Mouse (Mus musculus) liver, postnatal 0 days (tissue): ENCODE measurements around the gene Fbn1.

Source experiments
- CTCF ChIP-seq: sonication (generic); IDR thresholded peaks from 2 replicates; pipeline ENCODE4 v1.5.1; 2016; ENCODE audit warnings: antibody characterized with exemption, low read depth
- EP300 ChIP-seq: IDR thresholded peaks from 2 replicates; pipeline ENCODE4 v1.6.1; 2016; ENCODE audit warnings: antibody characterized with exemption, low read depth, mild to moderate bottlenecking

DNA sequence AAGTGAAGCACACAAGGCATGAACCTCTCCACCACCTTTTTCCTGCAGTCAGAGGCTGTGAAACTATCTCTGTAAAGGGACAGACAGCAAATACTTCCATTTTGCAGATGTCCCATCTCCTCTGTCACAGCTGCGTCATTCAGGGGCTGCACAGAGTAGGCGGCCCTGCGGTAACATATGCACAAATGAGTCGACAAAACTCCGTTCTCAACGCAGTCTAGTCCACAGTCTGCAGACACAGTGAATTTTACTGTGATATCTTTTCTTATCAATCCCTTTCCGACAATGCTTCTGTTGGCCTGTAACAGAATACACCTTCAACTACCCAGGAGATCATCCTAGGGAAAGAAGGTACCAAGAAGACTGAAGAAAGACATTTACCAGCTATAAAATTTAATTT, 9.6 kb downstream of the Fbn1 start:
- TF ChIP-seq CTCF (no peak), EP300 (no peak)
